Mouse (Mus musculus) forebrain, embryonic 11.5 days (tissue): ENCODE data around the gene Ppp4r1. TPM values are rescaled to one million over a fixed set of nuclear protein-coding genes. Genes with fewer than 3 reads are reported as not detected.

Experiments
- ATAC-seq: fragments of 200-750 bp; cut with Nextera tagmentation; replicated peaks from 2 replicates; pipeline ENCODE4 v1.8.0; 2017; ENCODE audit warnings: moderate TSS enrichment; ENCODE audit not compliant: low FRiP score
- DNase-seq: peaks from one replicate; pipeline ENCODE4 v3.0.0-alpha.2; 2017; ENCODE audit warnings: low spot score
- H3K27ac ChIP-seq: fragments of 300-500 bp; sonication (generic); 2 replicates; pipeline ENCODE4 v1.5.1; 2014; ENCODE audit warnings: low read depth, low read length
- H3K27me3 ChIP-seq: fragments of 300-500 bp; sonication (generic); 2 replicates; pipeline ENCODE4 v1.6.1; 2014; ENCODE audit warnings: mild to moderate bottlenecking, low read length, mixed read lengths; ENCODE audit not compliant: control insufficient read depth, insufficient read depth
- H3K36me3 ChIP-seq: fragments of 300-500 bp; sonication (generic); 2 replicates; pipeline ENCODE4 v1.6.1; 2014; ENCODE audit warnings: mild to moderate bottlenecking, low read length, moderate library complexity, mixed read lengths; ENCODE audit not compliant: control insufficient read depth, insufficient read depth
- H3K4me1 ChIP-seq: fragments of 300-500 bp; sonication (generic); replicated peaks from 2 replicates; pipeline ENCODE4 v1.6.1; 2014; ENCODE audit warnings: low read length, mixed read lengths; ENCODE audit not compliant: control insufficient read depth, insufficient read depth
- H3K4me2 ChIP-seq: fragments of 300-500 bp; sonication (generic); 2 replicates; pipeline ENCODE4 v1.6.1; 2014; ENCODE audit warnings: low read depth, mild to moderate bottlenecking, low read length, moderate library complexity, mixed read lengths; ENCODE audit not compliant: severe bottlenecking
- H3K4me3 ChIP-seq: fragments of 300-500 bp; sonication (generic); 2 replicates; pipeline ENCODE4 v1.5.1; 2014; ENCODE audit warnings: low read depth, low read length
- H3K9ac ChIP-seq: fragments of 300-500 bp; sonication (generic); 2 replicates; pipeline ENCODE4 v1.6.1; 2014; ENCODE audit warnings: low read length
- H3K9me3 ChIP-seq: fragments of 300-500 bp; sonication (generic); 2 replicates; pipeline ENCODE4 v1.6.1; 2016; ENCODE audit warnings: low read length, mixed read lengths; ENCODE audit not compliant: control insufficient read depth
- WGBS: fragments of 180-500 bp; shearing (Covaris S2); extraction: QIAGEN DNeasy Blood & Tissue Kit; methylation state at CpG from one replicate; pipeline ENCODE4 v1.1.7; 2014; 5-methylcytosine and 5-hydroxymethylcytosine counted together
- polyA plus RNA-seq: library from polyadenylated mRNA; unstranded; fragments of >200 nt; fragmentation: Nextera tagmentation; extraction: Ambion mirVana; gene quantifications from 2 replicates; pipeline ENCODE4 v1.2.1, GENCODE M21; 2014

The Ppp4r1 gene
- polyA plus RNA-seq, 1 experiment from 2014 or later = 63.7 TPM

GRCm38 (mm10) chr17:65877026-65877425 is 94.7 kb downstream of the Ppp4r1 start:
- 80% methylated on average over 6 of the region's 6 CpGs for WGBS
- Histone ChIP-seq H3K27me3 (no peaks in the 10 kb centered on the region), H3K4me2 (no peak overlapping the region), H3K36me3 (no peaks in the 10 kb centered on the region), H3K27ac (no peak overlapping the region), H3K4me1 (peaks cover 1% of the 10 kb centered on the region; the same call in 1 of the 2 replicates), H3K9me3 (no peaks in the 10 kb centered on the region), H3K9ac (no peak overlapping the region), H3K4me3 (no peak overlapping the region)
- ATAC-seq = no peak
- DNase-seq = peak; percentile 37

- Histone ChIP-seq H3K27me3 (no peaks in the 10 kb centered on the region), H3K4me1 (peaks cover 2% of the 10 kb centered on the region; the same call in 1 of the 2 replicates), H3K36me3 (no peaks in the 10 kb centered on the region), H3K4me2 (peak overlapping the region; percentile 99), H3K9ac (peak overlapping the region; percentile 83), H3K9me3 (no peaks in the 10 kb centered on the region), H3K27ac (peak overlapping the region; percentile 72; the same call in 1 of the 2 replicates), H3K4me3 (peak overlapping the region; percentile 92)
- ATAC-seq (peak; percentile 39; the same call in 1 of the 2 replicates), DNase-seq (no peak)
- under 1% methylated on average over 56 of the region's 56 CpGs for WGBS
These were observed 101.8 kb downstream of the Ppp4r1 start for GRCm38 (mm10) chr17:65884061-65884669.

- under 1% methylated on average over 49 of the region's 67 CpGs for WGBS
- Histone ChIP-seq H3K27me3 (no peaks in the 10 kb centered on the region), H3K36me3 (no peaks in the 10 kb centered on the region), H3K4me1 (peaks cover 2% of the 10 kb centered on the region; the same call in 1 of the 2 replicates), H3K27ac (peak overlapping the region; percentile 91), H3K4me3 (peak overlapping the region; percentile 92), H3K9ac (peak overlapping the region; percentile 83), H3K9me3 (no peaks in the 10 kb centered on the region), H3K4me2 (peak overlapping the region; percentile 99)
- DNase-seq = peak; percentile 100
- ATAC-seq = peak; percentile 99
These were observed 102.5 kb downstream of the Ppp4r1 start for GRCm38 (mm10) chr17:65884691-65885397.

GRCm38 (mm10) chr17:65885398-65885696 is 103.0 kb downstream of the Ppp4r1 start:
- WGBS = 0% methylated on average over 11 of the region's 11 CpGs
- H3K27me3 ChIP-seq = no peaks in the 10 kb centered on the region
- ATAC-seq = no peak
- peak overlapping the region; percentile 91 for H3K27ac ChIP-seq
- H3K4me3 ChIP-seq = peak overlapping the region; percentile 92
- peaks cover 2% of the 10 kb centered on the region; the same call in 1 of the 2 replicates for H3K4me1 ChIP-seq
- no peaks in the 10 kb centered on the region for H3K9me3 ChIP-seq
- no peak for DNase-seq
- H3K4me2 ChIP-seq = peak overlapping the region; percentile 59
- no peaks in the 10 kb centered on the region for H3K36me3 ChIP-seq
- H3K9ac ChIP-seq = peak overlapping the region; percentile 77

- DNase-seq = no peak
- Histone ChIP-seq H3K4me3 (peak within 1 kb of the TSS; percentile 92), H3K27ac (peak within 1 kb of the TSS; percentile 91), H3K9me3 (no peaks in the 10 kb centered on the region), H3K36me3 (no peaks in the 10 kb centered on the region), H3K4me1 (peaks cover 2% of the 10 kb centered on the region; the same call in 1 of the 2 replicates), H3K27me3 (no peaks in the 10 kb centered on the region), H3K4me2 (peak within 1 kb of the TSS; percentile 99), H3K9ac (peak within 1 kb of the TSS; percentile 83)
- 12% methylated on average over 14 of the region's 14 CpGs for WGBS
- ATAC-seq = no peak
These were observed 103.5 kb downstream of the Ppp4r1 start, which contains the start of gene Ralbp1 for GRCm38 (mm10) chr17:65885697-65886529. Gene Ralbp1 (minus strand): TSS chr17:65885798.

- Histone ChIP-seq H3K9ac (no peak overlapping the region), H3K4me3 (no peak overlapping the region), H3K27ac (no peak overlapping the region), H3K27me3 (no peaks in the 10 kb centered on the region), H3K4me2 (peak overlapping the region; percentile 59), H3K4me1 (peaks cover 2% of the 10 kb centered on the region; the same call in 1 of the 2 replicates), H3K36me3 (no peaks in the 10 kb centered on the region), H3K9me3 (no peaks in the 10 kb centered on the region)
- no peak for ATAC-seq
- WGBS = 84% methylated on average over 9 of the region's 9 CpGs
- no peak for DNase-seq
These were observed 104.2 kb downstream of the Ppp4r1 start for GRCm38 (mm10) chr17:65886571-65886970.

GRCm38 (mm10) chr17:65889476-65889875 is 107.1 kb downstream of the Ppp4r1 start:
- 81% methylated on average over 5 of the region's 5 CpGs for WGBS
- Histone ChIP-seq H3K4me1 (no peaks in the 10 kb centered on the region), H3K36me3 (no peaks in the 10 kb centered on the region), H3K9ac (no peak overlapping the region), H3K4me3 (no peak overlapping the region), H3K27ac (no peak overlapping the region), H3K4me2 (no peak overlapping the region), H3K9me3 (no peaks in the 10 kb centered on the region), H3K27me3 (no peaks in the 10 kb centered on the region)
- ATAC-seq (no peak), DNase-seq (no peak)
